Mouse (Mus musculus) CH12.LX (cell line): ENCODE results near the gene Ankzf1. TPM values are rescaled to one million over a fixed set of nuclear protein-coding genes. Genes with fewer than 3 reads are reported as not detected.

Source experiments
- DNase-seq: peaks from one replicate; pipeline ENCODE4 v3.0.0-alpha.2; 2013; ENCODE audit errors: extremely low read depth
- H3K27ac ChIP-seq: 2 replicates; pipeline ENCODE4 v1.5.1; 2012; ENCODE audit warnings: low read depth, mild to moderate bottlenecking, control low read depth, moderate library complexity; ENCODE audit not compliant: insufficient read depth
- H3K27me3 ChIP-seq: replicated peaks from 2 replicates; pipeline ENCODE3; 2012; ENCODE audit warnings: inconsistent platforms
- H3K36me3 ChIP-seq, 2 experiments: replicated peaks in 1 of 2; 2 replicates each; pipeline versions ENCODE3 to v1.6.1; 2012; ENCODE audit warnings: inconsistent platforms in 1 of 2, low read length in 1 of 2, mild to moderate bottlenecking in 1 of 2, mixed read lengths in 1 of 2, moderate library complexity in 1 of 2; ENCODE audit not compliant: control insufficient read depth in 1 of 2, insufficient read depth in 1 of 2
- H3K4me1 ChIP-seq, 2 experiments: 2 replicates each; pipeline ENCODE4 v1.6.1; 2012; ENCODE audit warnings: inconsistent platforms in 1 of 2, moderate library complexity in 1 of 2; ENCODE audit not compliant: insufficient read depth in 2 of 2, control insufficient read depth in 1 of 2
- H3K4me2 ChIP-seq: 2 replicates; pipeline ENCODE4 v1.6.1; 2012; ENCODE audit warnings: low read depth, mild to moderate bottlenecking, control low read depth; ENCODE audit not compliant: poor library complexity, insufficient read depth, severe bottlenecking
- H3K4me3 ChIP-seq, 3 experiments: fragments of 150-350 bp in 1 of 3; sonication (generic) in 1 of 3; replicated peaks in 1 of 3; 2 replicates each; pipeline versions ENCODE3 to v1.5.1; 2011 to 2012; ENCODE audit warnings: low read depth in 2 of 3, low read length in 2 of 3, mild to moderate bottlenecking in 2 of 3, moderate library complexity in 2 of 3, control low read depth in 1 of 3, improper control_type of control experiment in 1 of 3, inconsistent platforms in 1 of 3, mixed read lengths in 1 of 3; ENCODE audit not compliant: poor library complexity in 1 of 3
- H3K79me2 ChIP-seq: replicated peaks from 2 replicates; pipeline ENCODE4 v1.6.1; 2012; ENCODE audit warnings: mild to moderate bottlenecking, moderate library complexity; ENCODE audit not compliant: control insufficient read depth, poor library complexity, insufficient read depth, severe bottlenecking; ENCODE audit errors: extremely low read depth
- H3K9ac ChIP-seq: 2 replicates; pipeline ENCODE4 v1.6.1; 2012; ENCODE audit warnings: low read depth, mild to moderate bottlenecking, control low read depth, moderate library complexity; ENCODE audit not compliant: insufficient read depth
- H3K9me3 ChIP-seq: replicated peaks from 2 replicates; pipeline ENCODE3; 2012; ENCODE audit warnings: low read length, inconsistent platforms, mixed read lengths
- CHD1 ChIP-seq: IDR thresholded peaks from 2 replicates; pipeline ENCODE4 v1.6.1; 2012; ENCODE audit warnings: low read depth, low read length, improper control_type of control experiment, inconsistent platforms
- CHD2 ChIP-seq: IDR thresholded peaks from 2 replicates; pipeline ENCODE4 v1.6.1; 2011; ENCODE audit warnings: low read length, improper control_type of control experiment
- E2F4 ChIP-seq: IDR thresholded peaks from 2 replicates; pipeline ENCODE4 v1.6.1; 2011; ENCODE audit warnings: low read depth, low read length, improper control_type of control experiment; ENCODE audit not compliant: insufficient replicate concordance
- ELF1 ChIP-seq: IDR thresholded peaks from 2 replicates; pipeline ENCODE4 v1.6.1; 2014; ENCODE audit warnings: low read depth, mild to moderate bottlenecking, inconsistent platforms, low read length, improper control_type of control experiment
- EP300 ChIP-seq: IDR thresholded peaks from 2 replicates; pipeline ENCODE4 v1.6.1; 2011; ENCODE audit warnings: low read length, improper control_type of control experiment
- ETS1 ChIP-seq: conservative IDR thresholded peaks from 2 replicates; pipeline ENCODE4 v1.6.1; 2012; ENCODE audit warnings: low read depth, mild to moderate bottlenecking, inconsistent platforms, low read length, improper control_type of control experiment, moderate library complexity
- HCFC1 ChIP-seq: IDR thresholded peaks from 2 replicates; pipeline ENCODE4 v1.6.1; 2012; ENCODE audit warnings: low read depth, mild to moderate bottlenecking, inconsistent platforms, low read length, improper control_type of control experiment
- IRF4 ChIP-seq: IDR thresholded peaks from 2 replicates; pipeline ENCODE4 v1.6.1; 2014; ENCODE audit warnings: low read depth, mild to moderate bottlenecking, inconsistent platforms, low read length, improper control_type of control experiment
- MAFK ChIP-seq: IDR thresholded peaks from 2 replicates; pipeline ENCODE4 v1.6.1; 2011; ENCODE audit warnings: low read length, improper control_type of control experiment; ENCODE audit not compliant: insufficient replicate concordance
- MAZ ChIP-seq: IDR thresholded peaks from 2 replicates; pipeline ENCODE4 v1.6.1; 2012; ENCODE audit warnings: low read depth, mild to moderate bottlenecking, inconsistent platforms, low read length, improper control_type of control experiment, moderate library complexity
- NRF1 ChIP-seq: IDR thresholded peaks from 2 replicates; pipeline ENCODE4 v1.6.1; 2014; ENCODE audit warnings: low read depth, mild to moderate bottlenecking, inconsistent platforms, low read length, improper control_type of control experiment, moderate library complexity
- PAX5 ChIP-seq: IDR thresholded peaks from 2 replicates; pipeline ENCODE4 v1.6.1; 2012; ENCODE audit warnings: low read length, inconsistent platforms, mixed read lengths
- POLR2AphosphoS2 ChIP-seq: IDR thresholded peaks from 2 replicates; pipeline ENCODE4 v1.6.1; 2011; ENCODE audit warnings: low read depth, low read length, improper control_type of control experiment
- ZMIZ1 ChIP-seq: IDR thresholded peaks from 2 replicates; pipeline ENCODE4 v1.6.1; 2012; ENCODE audit warnings: low read depth, mild to moderate bottlenecking, inconsistent platforms, low read length, improper control_type of control experiment
- ZNF384 ChIP-seq: IDR thresholded peaks from 2 replicates; pipeline ENCODE4 v1.6.1; 2012; ENCODE audit warnings: low read depth, low read length, improper control_type of control experiment, inconsistent platforms
- dilution Hi-C: fragments of 300-500 bp; cut with MboI; formaldehyde crosslinking; loops from 2 replicates; pipeline ENCODE4 v1.14.3; 2020; ENCODE audit warnings: low sequenced_read_pairs; ENCODE audit not compliant: extremely low pct_unique_long_range_greater_than_20kb, extremely low pct_ligation_motif_present
- in situ Hi-C: fragments of 300-500 bp; cut with MboI; formaldehyde crosslinking; loops from 3 replicates; pipeline ENCODE4 v1.14.3; 2019; ENCODE audit warnings: low sequenced_read_pairs, low pct_ligation_motif_present, low pct_unique_long_range_greater_than_20kb, mixed read lengths
- polyA plus RNA-seq: library from polyadenylated mRNA; unstranded; fragments of >175 nt; gene quantifications from 2 replicates; pipeline ENCODE4 v1.2.1, GENCODE M21; 2012; ENCODE audit warnings: low read depth; ENCODE audit not compliant: insufficient read length
- total RNA-seq, 2 experiments: library from RNA; depleted of rRNA; stranded (reverse); fragments of 300-350 nt in 1 of 2; fragments of >200 nt in 1 of 2; gene quantifications; 2 replicates each; pipeline ENCODE4 v1.2.3; 2012 to 2014

Ankzf1 gene
- total and polyA plus RNA-seq, 3 experiments = 13.3 to 20.4 (median 19.6) TPM

DNA sequence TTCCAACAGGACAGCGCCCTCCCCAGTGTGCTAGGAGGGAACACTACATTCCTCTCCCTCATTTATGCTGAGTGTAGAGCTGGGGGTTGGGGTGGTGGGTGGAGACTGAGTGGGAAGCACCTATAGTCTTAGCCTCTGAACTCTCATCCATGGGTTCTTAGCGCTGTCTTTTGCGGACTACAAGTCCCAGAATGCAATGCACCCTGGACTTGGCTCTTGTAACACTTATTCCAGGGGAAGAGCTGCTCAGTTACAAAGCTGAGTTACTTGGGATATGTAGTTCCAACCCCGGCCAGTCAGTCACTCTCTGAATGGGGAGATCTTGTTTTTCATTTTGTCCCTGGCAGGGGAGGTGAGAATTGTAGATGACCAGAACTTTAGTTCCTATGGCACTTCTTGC is 52.9 kb downstream of the Ankzf1 start:
- peaks cover 31 to 70% of the 10 kb centered on the region in 2 experiments for H3K36me3 ChIP-seq
- no peaks in the 10 kb centered on the region for H3K79me2 ChIP-seq
- TF ChIP-seq EP300 = no peak
- TF ChIP-seq MAFK = no peak
- no peak for TF ChIP-seq ETS1
- peak; percentile 79 for TF ChIP-seq HCFC1
- TF ChIP-seq CHD1 = no peak
- no peak for TF ChIP-seq PAX5
- H3K27ac ChIP-seq = no peak overlapping the region
- DNase-seq = no peak
- in situ Hi-C loops (no loop called here), dilution Hi-C loops (no loop called here)
- no peaks in the 10 kb centered on the region for H3K27me3 ChIP-seq
- no peak overlapping the region for H3K4me3 ChIP-seq
- peaks cover 0 to 11% of the 10 kb centered on the region in 2 experiments; a peak in 2 of 4 replicates for H3K4me1 ChIP-seq
- H3K9ac ChIP-seq = no peak overlapping the region
- H3K9me3 ChIP-seq = no peaks in the 10 kb centered on the region
- H3K4me2 ChIP-seq = no peak overlapping the region

GRCm38 (mm10) chr1:75247071-75247930 is 55.4 kb downstream of the Ankzf1 start:
- Histone ChIP-seq H3K27me3 (peaks cover 1% of the 10 kb centered on the region), H3K9ac (no peak overlapping the region), H3K79me2 (no peaks in the 10 kb centered on the region), H3K4me2 (no peak overlapping the region), H3K27ac (no peak overlapping the region), H3K4me3 (no peak overlapping the region), H3K36me3 (peaks cover 21 to 51% of the 10 kb centered on the region in 2 experiments)
- in situ Hi-C loops = no loop called here
- no peak for TF ChIP-seq E2F4
- no peak for TF ChIP-seq ZNF384
- no peak for TF ChIP-seq MAZ
- TF ChIP-seq NRF1 = no peak
- no peak for TF ChIP-seq PAX5
- TF ChIP-seq IRF4 = no peak
- no peak for TF ChIP-seq ZMIZ1
- no peak for TF ChIP-seq POLR2AphosphoS2
- TF ChIP-seq CHD2 = no peak
- TF ChIP-seq ELF1 = no peak
- TF ChIP-seq, all 38 proteins: peak for 0
- Histone ChIP-seq H3K9me3 (no peaks in the 10 kb centered on the region), H3K4me1 (peaks cover 6 to 26% of the 10 kb centered on the region in 2 experiments)
- dilution Hi-C loops = no loop called here
- no peak for DNase-seq
